Mouse (Mus musculus) brain, adult 10 weeks (tissue): ENCODE results near the gene Mid2. TPM values are rescaled to one million over a fixed set of nuclear protein-coding genes. Genes with fewer than 3 reads are reported as not detected.

Experiments
- polyA plus RNA-seq: library from polyadenylated mRNA; stranded (reverse); fragments of 350-450 nt; fragmentation: Illumina TruSeq; extraction: RNeasy Lipid Tissue Mini Kit (QIAGEN cat#74804); gene quantifications from one replicate; pipeline ENCODE4 v1.2.3, GENCODE M21; 2015; ENCODE audit warnings: low read depth, low replicate concordance

Mid2 gene
- polyA plus RNA-seq: 17.6 TPM

DNA sequence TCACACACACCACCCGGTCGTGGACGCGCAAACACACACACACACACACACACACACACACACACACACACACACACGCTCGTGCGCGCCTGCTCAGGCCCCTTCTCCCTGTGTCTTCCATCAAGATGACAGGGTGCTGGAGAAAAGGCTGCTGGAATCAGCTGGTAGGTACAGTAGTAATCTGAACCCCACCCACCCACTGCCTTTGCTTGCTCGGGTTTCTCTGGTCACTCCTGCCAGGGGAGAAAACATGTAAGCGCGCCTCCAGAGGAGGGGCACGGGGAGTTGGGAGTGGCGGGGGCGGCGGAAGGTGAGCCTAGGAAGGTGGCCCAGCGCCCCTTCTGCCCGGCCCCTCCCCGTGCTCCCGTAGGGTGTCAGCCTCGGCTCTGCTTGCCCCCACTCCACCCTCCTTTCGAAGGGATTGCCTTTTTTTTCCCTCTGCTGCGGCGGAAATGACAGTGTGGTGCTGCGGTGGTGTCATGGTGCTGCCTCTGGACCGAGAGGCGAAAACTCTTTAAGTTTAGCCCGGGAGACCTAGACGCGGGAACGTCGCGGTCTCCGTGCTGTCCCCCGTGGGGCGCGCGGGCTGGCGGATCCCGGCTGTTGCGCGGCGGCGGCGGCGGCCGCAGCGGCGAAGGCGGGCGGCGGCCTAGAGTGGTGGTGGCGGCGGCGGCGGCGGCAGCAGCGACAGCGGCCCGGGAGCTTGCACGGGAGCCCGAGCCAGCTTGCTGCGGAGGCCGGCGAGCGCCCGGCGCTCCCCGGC is at the start of gene Mid2:
Mid2 (plus strand) TSS at position 121 of the 763 bp plus-strand sequence.

DNA sequence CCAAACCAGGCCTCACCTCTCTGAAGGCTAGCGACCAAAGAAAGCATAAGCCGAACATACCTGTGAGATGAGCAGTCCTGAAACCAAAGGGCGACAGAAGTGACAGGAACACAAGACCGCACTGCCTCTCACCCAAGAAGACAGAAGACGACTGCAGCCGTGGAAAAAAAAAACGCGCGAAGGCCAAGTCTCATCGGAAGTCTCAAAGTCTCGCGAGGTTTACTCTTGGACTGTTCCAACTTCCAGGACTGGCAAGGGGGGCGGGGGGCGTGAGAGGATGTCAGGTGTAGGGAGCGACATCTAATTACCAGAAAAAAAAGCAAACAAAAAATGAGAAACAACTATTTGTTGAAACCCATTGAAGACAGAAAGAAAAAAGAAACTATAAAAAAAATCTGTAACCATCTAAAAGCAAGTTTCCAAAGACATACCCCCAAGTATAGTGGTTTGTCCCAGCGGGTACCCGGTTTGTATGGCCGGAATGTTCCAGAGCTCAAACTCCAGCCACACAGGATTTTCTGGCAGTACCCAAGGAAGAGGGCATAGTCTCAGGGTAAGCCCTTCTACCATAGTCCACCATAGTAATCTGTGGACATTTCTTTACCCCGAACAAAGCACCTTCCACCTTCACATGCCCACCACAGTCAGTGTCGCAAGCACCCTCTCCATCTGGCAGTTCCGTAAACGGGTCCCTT is 149.1 kb downstream of the Mid2 start, which contains the start of gene Tex13b:
Tex13b (minus strand) TSS at position 122 of the 695 bp plus-strand sequence.

Other genes with a start within 250 kb of the Mid2 start
- gene Prps1, start 208.0 kb upstream of the Mid2 start, polyA plus RNA-seq: 96.1 TPM
- 117 TPM for gene Tsc22d3, start 63.9 kb upstream of the Mid2 start, polyA plus RNA-seq
- gene Tex13b, start 148.8 kb downstream of the Mid2 start, polyA plus RNA-seq: not detected
- not detected for gene Vsig1, start 243.0 kb downstream of the Mid2 start, polyA plus RNA-seq